Mouse (Mus musculus) frontal cortex, adult 2 months (tissue): ENCODE measurements at regions not wholly inside any gene's neighbourhood (a gene's known extent, or its start where the extent isn't known, plus 50 kb on each side); places are given as distances from the start of the nearest gene placed in this dataset.
A peak's percentile ranks its signal among the peaks of the same experiment; 100 is the strongest.

Source experiments
- DNase-seq, 2 experiments: peaks; one replicate each; pipeline ENCODE4 v3.0.0; 2022; ENCODE audit warnings: low spot score in 1 of 2; ENCODE audit errors: extremely low spot score in 1 of 2

GRCm38 (mm10) chr1:187413881-187414280 is 194.7 kb upstream of the Esrrg start:
- no peak for DNase-seq

- DNase-seq, result no peak
Measured at GRCm38 (mm10) chr1:187418186-187419140, 190.1 kb upstream of the Esrrg start.

GRCm38 (mm10) chr1:187428536-187429215 is 179.9 kb upstream of the Esrrg start:
- DNase-seq, result no peak

- no peak for DNase-seq
Measured at GRCm38 (mm10) chr1:187433716-187434634, 174.6 kb upstream of the Esrrg start.

DNA sequence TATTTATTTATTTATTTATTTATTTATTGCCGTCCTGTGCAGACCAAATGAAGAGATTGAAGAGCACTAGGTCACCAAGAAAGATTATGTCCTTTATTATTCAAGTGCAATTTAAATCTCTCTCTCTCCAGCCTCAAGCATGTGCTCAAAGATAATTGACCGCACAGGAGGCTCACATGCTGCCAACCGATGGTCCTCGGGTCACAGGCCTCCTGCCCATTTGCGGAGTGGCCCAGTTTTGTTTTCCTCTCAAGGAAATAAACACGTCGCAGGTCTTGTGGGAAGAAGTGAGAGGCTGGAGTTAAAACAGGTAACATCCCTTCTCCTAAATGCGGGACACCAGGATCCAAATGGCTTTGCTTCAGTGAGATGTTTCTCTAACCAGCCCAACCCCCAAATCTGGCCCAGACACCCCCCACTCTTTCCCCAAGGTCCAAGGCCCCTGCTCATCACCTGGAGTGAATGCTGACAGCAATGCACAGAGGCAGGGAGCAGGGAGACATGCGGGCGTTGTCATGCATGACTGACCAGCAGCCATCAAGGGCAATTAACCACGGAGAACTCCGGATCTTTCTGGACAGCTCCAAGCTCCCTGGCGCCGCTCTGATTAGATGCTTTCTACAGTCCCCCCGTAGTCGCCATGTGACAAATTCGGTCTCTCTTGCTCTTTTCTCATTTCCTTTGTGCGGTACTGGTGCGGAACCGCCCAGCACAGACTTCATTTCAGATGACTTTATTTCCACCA is 169.2 kb upstream of the Esrrg start:
- no peak for DNase-seq

DNA sequence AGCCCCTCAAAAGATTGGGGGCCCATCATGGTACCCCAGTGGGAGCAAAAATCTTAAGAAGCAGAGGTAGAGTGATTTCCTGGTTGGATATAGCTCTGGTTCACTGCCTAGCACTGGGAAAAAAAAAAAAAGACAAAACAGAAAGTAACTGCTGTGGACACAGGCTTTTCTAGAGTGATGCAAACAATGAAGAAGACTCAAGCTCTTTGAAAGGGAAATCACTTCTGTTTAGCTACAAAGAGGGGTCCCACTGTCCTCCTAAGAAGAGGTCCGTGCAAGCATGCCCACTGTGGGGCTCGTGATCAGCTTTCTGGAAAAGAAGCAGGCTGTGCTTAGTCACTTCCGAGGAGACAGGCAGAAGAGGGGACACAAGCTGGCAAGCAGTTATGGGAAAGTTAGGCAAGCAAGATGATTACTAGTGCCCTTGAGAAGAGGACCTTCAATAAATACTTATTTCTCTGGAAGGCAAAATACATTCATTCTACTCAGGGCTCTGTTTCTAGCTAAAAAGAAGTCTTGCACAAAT is 166.9 kb upstream of the Esrrg start:
- DNase-seq, result no peak

DNA sequence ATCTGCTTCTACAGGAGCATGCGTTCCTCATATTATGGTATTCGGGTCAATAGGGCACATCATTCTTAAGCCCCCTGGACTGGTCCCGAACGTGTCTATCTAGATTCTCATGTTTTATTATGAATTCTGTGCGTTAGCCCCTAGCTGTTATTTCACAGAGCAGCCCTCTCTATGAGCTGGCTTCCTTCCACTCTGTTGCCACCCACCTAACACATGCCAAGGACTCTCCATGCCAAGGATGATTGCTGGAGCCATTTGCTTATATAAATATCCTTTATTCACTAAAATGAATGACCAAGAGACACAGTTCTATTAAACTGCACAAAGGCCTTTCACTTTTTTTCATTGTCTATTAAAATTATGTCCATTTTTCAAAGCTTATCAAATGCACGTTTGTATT is 162.1 kb upstream of the Esrrg start:
- peak in 1 of 2 experiments; percentile 22 for DNase-seq

GRCm38 (mm10) chr1:187448173-187448572 is 160.4 kb upstream of the Esrrg start:
- DNase-seq, result peak; percentile 54 to 92

DNA sequence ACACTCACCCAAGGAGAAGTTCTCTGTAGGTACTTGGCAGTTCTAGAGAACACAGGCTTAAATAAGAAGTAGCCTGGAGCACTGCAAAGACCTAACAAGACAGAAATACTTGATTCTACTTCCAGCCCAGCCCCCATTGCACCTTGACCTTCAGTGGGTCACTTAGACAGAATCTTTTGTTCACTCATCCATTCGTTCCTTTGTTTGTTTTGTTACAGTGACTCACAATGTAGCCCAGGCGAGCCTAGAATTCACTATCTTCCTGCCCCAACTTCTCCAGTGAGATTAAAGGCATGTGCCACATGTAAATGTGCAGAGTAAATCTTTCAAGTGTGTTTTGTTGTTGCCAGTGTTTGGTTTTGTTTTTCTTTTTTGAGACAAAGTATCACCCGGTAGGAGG is 158.5 kb upstream of the Esrrg start:
- DNase-seq, result no peak

DNA sequence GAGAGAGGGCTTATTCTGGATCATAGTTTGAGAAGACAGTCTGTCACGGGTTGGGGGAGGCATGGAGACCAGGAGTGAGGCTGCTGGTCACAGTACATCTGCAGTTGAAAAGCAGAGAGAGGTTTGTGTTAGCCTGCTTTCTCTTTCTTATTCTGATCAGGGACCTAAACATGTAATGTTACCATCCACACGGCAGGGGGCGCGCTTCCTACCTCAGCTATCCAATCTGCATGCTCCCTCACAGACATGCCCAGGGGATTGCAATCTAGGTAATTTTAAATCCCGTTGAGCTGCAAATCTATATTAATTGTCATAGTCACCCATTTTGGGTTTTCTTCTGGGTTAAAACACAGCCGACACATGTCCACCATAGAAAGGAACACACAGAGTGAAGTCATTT is 156.4 kb upstream of the Esrrg start:
- DNase-seq, result peak in 1 of 2 experiments; percentile 50

- peak in 1 of 2 experiments; percentile 23 for DNase-seq
Measured at GRCm38 (mm10) chr1:187454431-187454830, 154.2 kb upstream of the Esrrg start.

DNA sequence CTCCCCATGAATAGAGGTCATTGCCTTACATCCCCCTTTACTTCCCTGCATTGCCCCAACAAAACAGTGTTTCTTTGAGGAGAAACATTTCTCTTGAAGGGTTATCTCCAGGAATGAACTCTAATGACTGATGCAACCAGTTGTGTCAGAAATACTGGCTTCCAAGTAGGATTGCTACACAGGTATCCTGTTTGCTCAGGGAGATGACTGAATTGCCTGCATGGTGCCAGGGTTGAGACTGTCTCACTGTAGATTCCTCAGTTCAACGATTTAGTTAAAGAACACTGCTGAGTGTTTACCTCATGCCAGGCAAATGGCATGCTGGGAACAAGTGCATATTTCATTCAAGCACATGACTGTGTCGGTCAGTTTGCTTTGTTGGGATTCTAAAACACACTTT is 123.8 kb upstream of the Esrrg start:
- no peak for DNase-seq

GRCm38 (mm10) chr1:187487948-187488690 is 120.5 kb upstream of the Esrrg start:
- DNase-seq, result no peak

GRCm38 (mm10) chr1:187489452-187489851 is 119.1 kb upstream of the Esrrg start:
- DNase-seq, result peak in 1 of 2 experiments; percentile 46

DNA sequence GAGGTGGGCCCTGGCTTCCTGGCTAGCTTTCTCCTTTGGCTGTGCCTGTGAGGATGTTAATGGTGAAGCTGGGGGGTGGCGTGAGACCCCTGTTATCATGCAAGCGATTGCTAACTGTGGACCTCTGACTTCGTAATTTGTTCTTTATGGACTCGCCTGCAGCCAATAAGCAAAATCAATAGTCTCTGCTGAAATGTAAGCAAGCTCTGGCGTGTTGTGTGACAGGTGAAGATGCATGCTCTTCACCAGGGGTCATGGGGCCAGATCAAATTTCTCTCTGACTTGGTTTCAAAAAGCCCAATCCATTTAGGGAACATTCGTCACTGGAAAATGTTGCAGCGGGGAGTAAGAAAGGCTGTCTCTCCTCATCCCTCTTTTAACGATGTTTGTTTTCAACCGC is 103.2 kb upstream of the Esrrg start:
- DNase-seq, result no peak

DNA sequence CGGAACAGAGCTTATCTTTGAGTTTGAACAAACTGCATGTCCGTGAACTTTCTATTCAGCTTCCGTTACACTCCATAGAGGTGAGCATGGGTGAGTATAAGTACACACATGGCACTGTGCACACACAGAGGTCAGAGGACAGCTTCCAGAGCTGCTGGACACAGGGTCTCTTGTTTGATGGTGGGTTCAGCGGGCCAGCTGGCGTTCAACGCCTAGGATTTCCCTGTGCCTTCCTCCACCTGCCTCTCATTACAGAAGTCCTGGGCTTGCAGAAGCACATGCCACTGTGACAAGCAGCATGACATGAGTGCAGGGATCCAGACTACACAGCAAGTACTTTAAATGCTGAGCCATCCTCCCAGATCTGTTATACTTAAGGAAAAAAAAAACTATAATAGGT is 101.4 kb upstream of the Esrrg start:
- DNase-seq, result no peak

GRCm38 (mm10) chr1:187531349-187531922 is 77.2 kb upstream of the Esrrg start:
- no peak for DNase-seq

GRCm38 (mm10) chr1:187536263-187536662 is 72.3 kb upstream of the Esrrg start:
- no peak for DNase-seq

DNA sequence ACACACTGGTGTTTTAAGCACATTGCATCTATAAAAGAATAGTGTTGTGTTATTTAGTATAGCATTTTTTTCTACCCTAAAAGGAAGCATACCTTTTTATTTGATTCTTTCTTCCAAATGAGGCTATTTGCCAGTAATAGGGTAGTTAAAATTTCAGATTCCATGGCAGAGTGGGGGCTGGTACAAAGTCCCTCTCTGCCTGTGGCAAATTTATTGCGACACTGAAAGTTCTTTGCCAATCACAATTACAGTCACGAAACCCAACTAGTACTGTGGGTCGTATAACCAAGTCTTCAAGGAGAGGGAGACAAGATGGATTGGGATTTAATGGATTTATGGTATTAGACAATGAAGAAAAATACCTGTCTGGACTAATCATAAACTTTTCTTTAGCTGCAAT is 51.9 kb upstream of the Esrrg start:
- no peak for DNase-seq
